Mouse (Mus musculus) embryonic stem cell, embryonic (primary cell): ENCODE measurements around the gene Tsc22d3.
"Not testable (repeated sequence)": the region's sequence is repeated elsewhere in the genome, so short reads cannot be mapped to it uniquely, and the experiment has no call there.

Experiments used
- CTCF ChIA-PET, 4 experiments: fragments of 300-600 bp in 2 of 4; fragments of 350-600 bp in 2 of 4; sonication (Branson Sonifier 250); formaldehyde crosslinking; loops; one replicate each; lab custom pipeline; 2022; ENCODE audit warnings: inconsistent platforms in 2 of 4; lab: Charles Lee
- POLR2A ChIA-PET, 4 experiments: fragments of 300-600 bp in 2 of 4; fragments of 350-600 bp in 2 of 4; sonication (Branson Sonifier 250); formaldehyde crosslinking; loops; one replicate each; lab custom pipeline; 2022; ENCODE audit warnings: antibody characterized with exemption in 4 of 4, inconsistent platforms in 1 of 4; lab: Charles Lee

Gene Tsc22d3

DNA sequence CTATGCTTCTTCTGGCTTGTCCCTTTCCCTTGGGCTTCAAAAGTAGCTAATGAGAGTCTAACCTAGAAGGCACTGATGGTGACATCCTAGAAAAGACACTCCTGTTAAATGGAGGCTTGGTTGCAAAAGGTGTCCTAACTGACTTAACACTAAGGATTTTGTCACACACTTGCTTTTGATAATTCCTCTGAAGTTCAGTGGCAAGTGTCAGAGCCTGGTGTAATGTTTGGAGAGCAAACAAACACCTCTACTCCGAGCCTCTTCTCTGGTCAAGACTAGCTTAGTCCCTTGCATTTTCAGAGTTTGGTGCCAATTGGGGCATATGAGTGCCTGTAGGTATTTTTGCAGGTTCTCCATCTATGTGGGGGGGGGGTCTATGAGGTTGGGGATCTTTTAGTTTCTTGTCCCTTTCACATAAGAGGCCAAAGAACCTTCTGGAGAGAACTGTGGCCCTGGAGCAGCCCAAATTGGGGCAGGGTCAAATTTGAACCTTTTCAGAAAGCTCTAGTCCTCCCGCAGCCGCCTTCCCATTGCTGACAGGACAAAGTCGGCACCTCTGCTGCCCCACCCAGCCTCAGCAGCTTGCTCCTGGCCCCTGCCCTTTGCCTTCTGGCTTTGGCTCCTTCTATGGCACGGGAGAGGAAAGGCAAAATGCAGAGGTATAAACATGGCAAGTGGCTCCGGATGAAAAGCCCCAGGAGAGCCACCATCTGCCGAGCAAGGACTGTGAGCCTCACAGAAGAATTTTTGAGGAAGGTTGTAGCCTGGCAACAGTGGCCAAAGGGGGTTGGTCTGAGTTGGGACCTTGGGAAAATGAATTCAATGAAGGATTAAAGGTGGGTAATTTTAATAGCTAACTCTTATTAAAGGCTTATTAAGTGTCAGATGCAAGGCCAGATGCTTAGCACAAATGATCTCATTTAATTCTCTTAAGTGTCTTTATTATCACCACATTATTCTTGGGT lies 88.5 kb downstream of the Tsc22d3 start:
- POLR2A ChIA-PET, result interaction anchor here in 3 of 4 experiments (0.6 to 3.5 kb wide), 4 partner anchors 31 to 624 kb away, joined by 3 to 10 read pairs (median 4); no protein-coding TSS in a partner anchor
- CTCF ChIA-PET, result no interaction called here

DNA sequence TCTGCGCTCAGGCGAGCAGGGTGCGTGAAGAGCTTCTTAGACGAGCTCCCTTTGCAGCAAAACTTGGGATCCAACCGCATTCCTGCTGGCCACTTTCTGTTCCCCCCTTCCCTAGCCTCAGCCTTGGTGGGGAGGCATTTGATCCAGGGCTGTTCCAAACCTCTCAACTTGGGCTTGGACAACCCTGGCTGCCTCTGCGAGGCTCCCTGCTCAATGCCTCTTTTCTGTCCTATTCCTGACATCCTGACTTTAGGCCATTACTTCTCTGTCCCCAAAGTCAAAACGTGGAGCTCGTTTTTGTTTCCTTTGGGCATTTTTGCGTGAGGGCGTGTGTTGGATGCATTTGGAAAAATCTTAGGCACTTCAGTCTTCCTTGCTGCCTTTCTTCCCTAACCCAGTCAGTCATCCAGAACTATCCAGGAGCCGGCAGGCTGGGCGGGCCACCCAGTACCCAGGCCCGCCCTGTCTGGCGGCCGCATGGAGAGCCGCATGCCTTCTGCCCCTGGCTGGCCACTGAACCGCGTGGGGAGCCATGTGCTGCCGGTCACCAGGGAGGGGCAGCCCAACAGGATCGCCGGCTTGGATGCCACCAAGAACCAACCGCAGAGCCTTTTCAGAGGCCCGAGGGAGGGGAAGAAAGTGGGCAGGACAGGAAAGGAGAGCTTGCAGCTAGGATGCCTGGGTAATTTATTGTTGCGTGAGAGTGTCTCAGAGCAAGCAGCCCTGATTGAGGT lies 89.6 kb downstream of the Tsc22d3 start:
- POLR2A ChIA-PET, result interaction anchor here in 2 of 4 experiments (1.0 to 1.6 kb wide), 5 partner anchors 9 to 33 kb away, joined by 3 to 7 read pairs (median 4); no protein-coding TSS in a partner anchor
- CTCF ChIA-PET, result interaction anchor here in 3 of 4 experiments (0.7 to 1.7 kb wide), 5 partner anchors 9 to 335 kb away, joined by 3 to 5 read pairs (median 3); no protein-coding TSS in a partner anchor

DNA sequence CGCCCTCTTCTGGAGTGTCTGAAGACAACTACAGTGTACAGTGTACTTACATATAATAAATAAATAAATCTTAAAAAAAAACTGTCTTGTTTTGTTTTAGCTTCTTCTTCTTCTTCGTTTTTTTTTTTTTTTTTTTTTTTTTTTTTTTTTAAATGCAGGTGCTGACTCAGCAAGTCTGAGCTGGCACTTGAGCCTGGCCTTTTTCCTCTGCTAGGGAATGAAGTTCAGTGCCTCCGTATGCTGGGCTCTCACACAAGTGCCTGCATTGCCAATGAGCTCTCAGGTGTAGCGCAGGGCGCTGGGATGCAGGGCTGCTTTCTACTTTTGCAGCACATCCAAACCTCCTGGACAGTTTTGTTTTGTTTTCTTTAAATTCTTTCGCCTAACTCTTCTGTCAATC lies 90.6 kb downstream of the Tsc22d3 start:
- CTCF ChIA-PET, result interaction anchor here in 3 of 4 experiments (0.6 to 1.7 kb wide), 8 partner anchors 9 to 1015 kb away, joined by 3 to 16 read pairs (median 6); no protein-coding TSS in a partner anchor
- POLR2A ChIA-PET, result interaction anchor here in 2 of 4 experiments (0.6 to 1.6 kb wide), 4 partner anchors 10 to 251 kb away, joined by 3 to 7 read pairs (median 4); no protein-coding TSS in a partner anchor

DNA sequence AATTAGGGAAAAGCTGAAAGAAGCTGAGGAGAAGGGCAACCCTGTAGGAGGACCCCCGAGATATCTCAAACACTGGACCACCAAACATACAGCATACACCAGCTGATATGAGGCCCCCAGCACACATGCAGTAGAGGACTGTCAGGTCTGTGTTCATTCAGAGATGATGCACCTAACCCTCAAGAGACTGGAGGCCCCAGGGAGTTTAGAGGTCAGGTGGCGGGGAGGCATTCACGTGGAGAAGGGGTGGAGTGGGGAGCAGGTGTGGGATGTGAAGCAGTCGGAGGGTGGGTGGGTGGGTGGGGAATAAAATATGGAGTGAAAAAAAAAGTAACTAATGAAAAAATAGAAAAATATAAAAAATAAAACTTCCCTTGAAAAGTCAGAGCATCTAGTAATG lies 91.7 kb downstream of the Tsc22d3 start:
- CTCF ChIA-PET, POLR2A ChIA-PET: not testable (repeated sequence)

- ChIA-PET POLR2A (no interaction called here), CTCF (no interaction called here)
Measured at GRCm38 (mm10) chrX:140507377-140507776, 93.1 kb downstream of the Tsc22d3 start.

GRCm38 (mm10) chrX:140506436-140507180 lies 93.9 kb downstream of the Tsc22d3 start:
- ChIA-PET POLR2A (interaction anchor here in 1 of 4 experiments (1.4 kb wide), 1 partner anchor 36 kb away, joined by 6 read pairs; no protein-coding TSS in a partner anchor), CTCF (no interaction called here)

GRCm38 (mm10) chrX:140505497-140506238 lies 94.8 kb downstream of the Tsc22d3 start:
- ChIA-PET POLR2A (interaction anchor here in 1 of 4 experiments (0.8 to 1.4 kb wide), 2 partner anchors 37 to 72 kb away, joined by 3 to 6 read pairs; no protein-coding TSS in a partner anchor), CTCF (no interaction called here)

GRCm38 (mm10) chrX:140503905-140504304 lies 96.6 kb downstream of the Tsc22d3 start:
- ChIA-PET CTCF (interaction anchor here (0.5 to 1.9 kb wide), 22 partner anchors 10 to 653 kb away, joined by 3 to 12 read pairs (median 5); partner anchors contain the start of gene Tsc22d3 (in 1 of the 4)), POLR2A (interaction anchor here in 3 of 4 experiments (0.5 to 1.7 kb wide), 10 partner anchors 16 to 1558 kb away, joined by 3 to 7 read pairs (median 4); no protein-coding TSS in a partner anchor)

DNA sequence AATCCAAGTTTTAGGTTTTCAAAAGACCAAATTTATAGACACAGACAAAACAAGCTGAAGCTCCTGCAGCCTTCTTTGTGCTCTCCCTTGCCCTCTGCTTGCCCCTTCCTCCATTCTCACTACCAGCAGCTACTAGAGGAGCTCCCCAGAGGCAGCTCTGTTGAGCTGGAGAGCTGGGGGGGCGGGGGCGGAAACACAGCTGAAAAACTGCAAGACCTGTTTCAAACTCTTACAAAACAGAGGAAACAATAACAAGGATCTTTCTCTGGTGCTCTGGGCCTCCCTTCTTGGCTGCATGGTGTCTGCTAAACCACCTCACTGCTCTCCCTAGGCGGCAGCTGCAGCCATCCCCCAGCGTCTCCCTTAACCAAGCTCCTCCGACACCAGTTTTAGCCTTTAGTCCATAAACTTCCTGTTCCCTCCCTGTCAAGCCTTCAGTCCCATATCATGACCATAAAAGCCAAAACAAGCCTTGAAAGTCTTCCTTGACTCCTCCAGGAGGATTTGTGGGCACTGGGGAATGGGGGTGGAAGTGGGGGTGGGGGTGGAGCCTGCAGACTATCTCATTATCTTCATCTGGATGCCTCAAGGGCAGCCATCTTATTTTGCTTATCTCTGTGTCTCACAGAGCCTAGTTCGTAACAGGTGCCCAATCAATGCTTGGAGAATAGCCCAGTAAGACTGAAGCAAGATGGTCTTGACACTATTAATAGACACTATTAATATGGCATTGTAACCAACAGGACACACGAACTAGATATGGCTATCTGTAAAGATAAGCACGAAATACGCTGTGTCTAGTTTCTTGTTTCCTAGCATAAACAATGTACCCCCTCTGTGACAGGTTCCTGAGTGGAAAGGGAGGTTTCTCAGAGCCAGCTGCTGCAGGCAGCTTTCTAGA lies 98.8 kb downstream of the Tsc22d3 start:
- ChIA-PET POLR2A (interaction anchor here in 2 of 4 experiments (0.7 to 1.1 kb wide), 2 partner anchors 9 to 13 kb away, joined by 3 read pairs; no protein-coding TSS in a partner anchor), CTCF (interaction anchor here in 1 of 4 experiments (0.8 to 1.3 kb wide), 2 partner anchors 8 to 344 kb away, joined by 3 to 4 read pairs; no protein-coding TSS in a partner anchor)

DNA sequence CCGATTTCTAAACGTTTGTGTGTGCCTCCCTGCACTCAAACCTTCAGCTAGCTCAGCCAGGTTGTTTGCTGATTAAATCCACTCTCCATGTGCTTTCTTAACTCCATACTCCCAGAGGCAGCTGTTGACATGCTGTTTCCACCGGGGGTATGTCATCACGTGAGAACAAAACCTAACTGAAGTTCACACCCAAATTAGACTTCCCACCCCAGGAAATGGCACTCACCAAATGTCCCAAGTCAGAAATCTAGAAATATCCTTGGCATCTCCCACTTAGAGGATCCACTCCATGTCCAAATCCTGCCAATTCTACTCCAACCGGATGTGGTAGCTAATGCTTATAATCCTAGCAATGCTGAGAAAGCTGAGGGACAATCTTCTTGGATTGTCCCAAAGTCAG lies 100.2 kb downstream of the Tsc22d3 start:
- POLR2A ChIA-PET, result interaction anchor here in 1 of 4 experiments (0.6 kb wide), 1 partner anchor 60 kb away, joined by 3 read pairs; no protein-coding TSS in a partner anchor
- CTCF ChIA-PET, result interaction anchor here in 2 of 4 experiments (0.5 to 1.3 kb wide), 3 partner anchors 9 to 165 kb away, joined by 3 to 5 read pairs (median 3); no protein-coding TSS in a partner anchor

DNA sequence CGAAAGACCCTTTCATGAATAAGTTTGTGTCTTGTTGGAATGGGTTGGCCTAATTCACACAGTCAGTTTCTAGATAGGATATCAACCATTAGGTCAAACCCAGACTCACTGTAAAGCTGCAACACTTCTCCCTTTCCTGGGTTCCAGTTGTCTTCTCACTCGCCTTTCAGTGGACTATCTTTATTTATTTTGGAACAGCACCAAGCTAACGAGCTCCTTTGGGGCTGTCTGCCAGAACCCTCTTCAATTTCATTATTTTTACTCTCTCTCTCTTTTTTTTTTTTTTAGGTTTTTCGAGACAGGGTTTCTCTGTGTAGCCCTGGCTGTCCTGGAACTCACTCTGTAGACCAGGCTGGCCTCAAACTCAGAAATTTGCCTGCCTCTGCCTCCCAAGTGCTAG lies 102.0 kb downstream of the Tsc22d3 start:
- POLR2A ChIA-PET, result not testable (repeated sequence)
- CTCF ChIA-PET, result interaction anchor here in 1 of 4 experiments (0.6 to 0.7 kb wide), 3 partner anchors 45 to 219 kb away, joined by 3 read pairs; no protein-coding TSS in a partner anchor

GRCm38 (mm10) chrX:140494170-140494569 lies 106.3 kb downstream of the Tsc22d3 start:
- ChIA-PET POLR2A (interaction anchor here in 1 of 4 experiments (0.6 kb wide), 1 partner anchor 1161 kb away, joined by 4 read pairs; the partner anchor contains the start of gene Trap1a), CTCF (interaction anchor here in 1 of 4 experiments (0.6 kb wide), 1 partner anchor 93 kb away, joined by 3 read pairs; no protein-coding TSS in a partner anchor)

DNA sequence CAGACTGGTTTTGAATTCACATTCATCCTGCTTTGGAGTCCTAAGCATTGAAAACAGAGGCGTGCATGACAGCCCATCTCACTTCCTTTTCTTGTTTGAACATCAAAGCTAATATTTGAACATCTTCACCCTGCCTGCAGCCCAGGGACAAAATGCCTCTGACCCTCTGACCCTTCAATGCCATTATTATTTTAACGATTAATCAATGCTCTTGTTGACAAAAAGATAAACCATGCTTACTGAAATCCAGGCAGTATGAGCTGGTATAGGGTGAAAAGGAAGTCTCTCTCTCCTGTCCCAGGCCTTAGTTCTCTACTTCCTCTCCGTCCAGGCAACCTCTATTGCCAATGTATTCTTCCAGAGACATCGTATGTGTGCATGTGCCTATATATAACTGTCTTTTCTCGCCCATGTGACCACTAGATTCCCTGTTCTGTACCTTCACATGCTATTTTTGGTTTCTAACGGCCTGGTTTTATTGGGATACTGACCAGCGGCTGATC lies 106.9 kb downstream of the Tsc22d3 start:
- POLR2A ChIA-PET, result interaction anchor here in 1 of 4 experiments (0.6 kb wide), 1 partner anchor 244 kb away, joined by 3 read pairs; no protein-coding TSS in a partner anchor
- CTCF ChIA-PET, result interaction anchor here in 1 of 4 experiments (0.6 kb wide), 1 partner anchor 92 kb away, joined by 3 read pairs; no protein-coding TSS in a partner anchor

DNA sequence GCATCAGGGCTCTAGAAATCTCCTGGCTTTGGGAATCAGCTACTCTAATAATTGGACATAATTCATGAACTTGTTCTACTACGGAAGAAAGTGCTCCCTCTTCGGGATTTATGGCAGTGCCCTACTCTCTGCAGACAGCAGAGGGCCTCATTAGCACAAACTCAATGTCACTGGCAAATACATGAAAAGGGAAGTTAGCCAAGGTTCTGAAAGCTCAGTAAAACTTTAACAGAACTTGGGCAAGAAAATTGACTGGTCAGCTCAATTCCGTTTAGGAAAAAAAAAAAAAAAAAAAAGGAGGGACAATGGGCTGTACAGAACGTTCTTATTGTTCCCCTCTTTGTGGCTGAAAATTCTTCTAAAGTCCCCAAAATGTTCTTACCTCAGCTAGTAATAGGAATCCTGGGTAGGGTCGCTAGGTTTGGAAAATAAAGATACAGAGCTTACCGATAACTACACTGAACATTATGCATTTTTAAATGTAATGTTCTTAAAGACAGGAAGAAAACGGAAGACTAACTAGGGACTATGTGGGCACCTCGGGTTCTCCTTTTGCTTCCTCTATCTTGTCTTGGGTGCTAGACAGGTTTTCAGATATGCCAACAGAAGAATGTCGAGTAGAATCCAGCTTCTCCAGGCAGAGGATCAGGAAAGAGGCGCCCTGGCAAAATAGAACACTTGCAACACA lies 108.4 kb downstream of the Tsc22d3 start:
- ChIA-PET CTCF (interaction anchor here (0.6 to 1.7 kb wide), 19 partner anchors 8 to 353 kb away, joined by 3 to 12 read pairs (median 4); partner anchors contain the start of gene Tsc22d3 (in 1 of the 4)), POLR2A (interaction anchor here in 3 of 4 experiments (0.6 to 0.7 kb wide), 3 partner anchors 53 to 107 kb away, joined by 3 read pairs; no protein-coding TSS in a partner anchor)

GRCm38 (mm10) chrX:140490203-140490602 lies 110.3 kb downstream of the Tsc22d3 start:
- CTCF ChIA-PET, result no interaction called here
- POLR2A ChIA-PET, result no interaction called here
